Comparison of ENCODE assay signal across 1 mouse cellular context in the genomic region with DNA sequence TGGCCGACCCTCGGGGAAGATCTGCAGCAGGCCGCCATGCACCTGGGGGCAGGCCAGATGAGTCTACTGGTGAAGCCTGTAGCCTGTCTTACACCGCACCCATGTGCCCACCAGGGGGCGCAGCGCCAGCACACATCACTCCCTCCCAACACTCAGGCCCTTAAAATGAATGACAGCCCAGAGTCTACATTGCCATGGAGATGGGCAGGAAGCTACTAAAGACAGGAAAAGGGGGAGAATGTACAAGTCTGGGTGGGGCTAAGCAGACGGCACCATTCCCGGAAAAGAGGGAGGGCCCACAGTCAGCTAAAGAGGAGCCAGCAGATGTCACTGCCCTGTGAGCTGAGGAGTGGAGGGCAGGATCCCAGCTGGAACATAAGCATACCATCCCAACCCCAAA.
TF ChIP-seq lines count a peak whose summit lies in the region.

No protein-coding gene starts in this region.

TF ChIP-seq in C2C12, 6 proteins besides CTCF, POLR2A, EP300 and RAD21:
- TF ChIP-seq MYOG (IDR thresholded peaks at IDR 0.05; ENCODE audit: control insufficient read depth, extremely low read depth, insufficient read length): no peak
- TF ChIP-seq USF1 (IDR thresholded peaks at IDR 0.05; ENCODE audit: low read depth): no peak
- TF ChIP-seq FOSL1 (IDR thresholded peaks at IDR 0.05; ENCODE audit: insufficient read depth, low read length, poor library complexity, severe bottlenecking): no peak
- no peak for TF ChIP-seq MAX (IDR thresholded peaks at IDR 0.05)
- TF ChIP-seq CEBPB (IDR thresholded peaks at IDR 0.05; ENCODE audit: low read depth): no peak
- no peak for TF ChIP-seq MYOD1 (IDR thresholded peaks at IDR 0.05; ENCODE audit: control insufficient read depth, insufficient read length, low read depth)
